Mouse (Mus musculus): Measurements from ENCODE around the gene Lzic. TPM values are rescaled to one million over a fixed set of nuclear protein-coding genes. Genes with fewer than 3 reads are reported as not detected.
A peak's percentile ranks its signal among the peaks of the same experiment; 100 is the strongest.

Lzic gene
- polyA plus RNA-seq, 1 experiment from 2014 or later, result 61.5 TPM

DNA sequence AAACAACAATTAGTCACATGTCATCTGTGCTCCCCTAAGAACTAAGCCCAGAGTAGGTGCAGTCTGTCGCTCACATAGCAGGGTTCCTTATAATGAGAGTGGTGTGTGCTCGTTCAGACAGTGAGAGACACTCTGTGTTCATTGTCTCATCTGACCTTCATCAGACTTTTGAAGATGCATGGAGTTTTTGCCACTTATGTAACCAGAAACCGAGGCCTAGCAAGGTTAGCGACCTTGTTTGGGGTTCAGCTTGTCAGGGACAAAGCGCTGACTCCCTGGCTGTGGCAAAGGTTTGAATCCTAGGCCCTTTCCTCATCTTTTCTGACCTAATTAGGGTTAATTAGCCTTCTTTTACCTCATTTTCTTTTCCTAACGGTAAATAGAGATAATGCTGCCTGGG lies 38.9 kb downstream of the Lzic start:
- ATAC-seq (ENCODE audit: insufficient number of reproducible peaks, low FRiP score, low TSS enrichment, low read depth), result no peak
- H3K4me1 ChIP-seq (ENCODE audit: control insufficient read depth, insufficient read depth, low read length), result peaks cover 32% of the 10 kb centered on the region
- no peak for DNase-seq (ENCODE audit: low spot score)

DNA sequence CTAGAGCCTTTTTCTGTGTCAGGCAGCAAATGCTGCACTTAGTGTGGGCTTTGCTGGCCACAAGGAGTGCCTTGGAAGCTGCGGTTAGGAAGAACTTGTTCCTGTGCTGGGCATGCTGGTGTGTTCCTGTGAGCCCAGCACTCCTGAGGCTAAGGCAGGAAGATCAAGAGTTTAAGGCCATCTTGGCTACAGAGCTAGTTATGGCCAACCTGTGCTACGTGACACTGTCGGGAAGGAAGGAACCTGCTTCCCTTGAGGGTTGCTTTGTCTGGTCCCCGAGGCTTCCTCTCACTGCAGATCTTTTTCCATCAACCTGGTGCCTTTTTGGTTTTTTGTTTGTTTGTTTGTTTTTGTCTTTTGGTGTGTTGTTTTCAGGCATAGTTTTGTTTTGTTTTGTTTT lies 40.1 kb downstream of the Lzic start:
- no peak overlapping the region for H3K27ac ChIP-seq (replicated peaks; ENCODE audit: low read depth, low read length)
- H3K36me3 ChIP-seq (ENCODE audit: control insufficient read depth, insufficient read depth, low read length), result no peaks in the 10 kb centered on the region
- H3K9ac ChIP-seq (ENCODE audit: low read length), result no peak overlapping the region
- no peak overlapping the region for H3K4me3 ChIP-seq (ENCODE audit: low read depth, low read length)
- WGBS, result 85% methylated on average over 4 of the region's 4 CpGs
- ATAC-seq (ENCODE audit: insufficient number of reproducible peaks, low FRiP score, low TSS enrichment, low read depth), result no peak
- DNase-seq (ENCODE audit: low spot score), result no peak
- H3K4me1 ChIP-seq (ENCODE audit: control insufficient read depth, insufficient read depth, low read length), result peaks cover 28% of the 10 kb centered on the region
- no peaks in the 10 kb centered on the region for H3K27me3 ChIP-seq (ENCODE audit: control insufficient read depth, insufficient read depth, low read length)
- H3K9me3 ChIP-seq (ENCODE audit: control insufficient read depth, low read length), result no peaks in the 10 kb centered on the region
- H3K4me2 ChIP-seq (ENCODE audit: low read depth, severe bottlenecking), result no peak overlapping the region

More for the DNA sequence above, 38.9 kb downstream of the Lzic start:
- 78% methylated on average over 6 of the region's 6 CpGs for WGBS
- H3K9ac ChIP-seq (ENCODE audit: low read length), result no peak overlapping the region
- no peaks in the 10 kb centered on the region for H3K36me3 ChIP-seq (ENCODE audit: control insufficient read depth, insufficient read depth, low read length)
- no peaks in the 10 kb centered on the region for H3K27me3 ChIP-seq (ENCODE audit: control insufficient read depth, insufficient read depth, low read length)
- H3K4me2 ChIP-seq (ENCODE audit: low read depth, severe bottlenecking), result no peak overlapping the region
- no peak overlapping the region for H3K27ac ChIP-seq (replicated peaks; ENCODE audit: low read depth, low read length)
- no peaks in the 10 kb centered on the region for H3K9me3 ChIP-seq (ENCODE audit: control insufficient read depth, low read length)
- H3K4me3 ChIP-seq (ENCODE audit: low read depth, low read length), result no peak overlapping the region

DNA sequence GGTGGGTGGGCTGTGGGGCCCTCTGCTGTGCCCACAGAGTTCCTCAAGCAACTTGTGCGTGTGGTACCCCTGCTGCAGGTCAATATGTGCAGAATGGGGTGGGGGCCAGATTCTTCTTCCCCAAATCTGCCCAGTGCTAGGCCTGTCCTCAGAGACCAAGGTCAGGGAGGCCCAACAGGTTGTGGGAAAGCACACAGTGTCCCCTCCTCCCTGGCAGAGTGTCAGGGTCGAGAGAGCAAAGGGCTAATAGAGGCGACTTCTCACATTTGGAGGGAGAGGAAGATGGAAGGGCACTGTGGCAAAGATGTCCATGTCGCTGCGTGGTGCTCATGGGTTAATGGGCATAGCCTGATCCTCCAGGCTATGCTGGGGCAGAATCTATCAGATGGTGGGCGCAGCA lies 40.8 kb downstream of the Lzic start:
- peaks cover 24% of the 10 kb centered on the region for H3K4me1 ChIP-seq (ENCODE audit: control insufficient read depth, insufficient read depth, low read length)
- ATAC-seq (ENCODE audit: insufficient number of reproducible peaks, low FRiP score, low TSS enrichment, low read depth) (no peak), DNase-seq (ENCODE audit: low spot score) (no peak)
- no peaks in the 10 kb centered on the region for H3K27me3 ChIP-seq (ENCODE audit: control insufficient read depth, insufficient read depth, low read length)
- H3K4me3 ChIP-seq (ENCODE audit: low read depth, low read length), result no peak overlapping the region
- WGBS, result 79% methylated on average over 6 of the region's 6 CpGs
- no peak overlapping the region for H3K4me2 ChIP-seq (ENCODE audit: low read depth, severe bottlenecking)
- H3K9me3 ChIP-seq (ENCODE audit: control insufficient read depth, low read length), result no peaks in the 10 kb centered on the region
- no peaks in the 10 kb centered on the region for H3K36me3 ChIP-seq (ENCODE audit: control insufficient read depth, insufficient read depth, low read length)
- H3K9ac ChIP-seq (ENCODE audit: low read length), result 0 out of 2 replicates have a peak overlapping the region, but pooled peaks have one; percentile 5
- no peak overlapping the region for H3K27ac ChIP-seq (replicated peaks; ENCODE audit: low read depth, low read length)

DNA sequence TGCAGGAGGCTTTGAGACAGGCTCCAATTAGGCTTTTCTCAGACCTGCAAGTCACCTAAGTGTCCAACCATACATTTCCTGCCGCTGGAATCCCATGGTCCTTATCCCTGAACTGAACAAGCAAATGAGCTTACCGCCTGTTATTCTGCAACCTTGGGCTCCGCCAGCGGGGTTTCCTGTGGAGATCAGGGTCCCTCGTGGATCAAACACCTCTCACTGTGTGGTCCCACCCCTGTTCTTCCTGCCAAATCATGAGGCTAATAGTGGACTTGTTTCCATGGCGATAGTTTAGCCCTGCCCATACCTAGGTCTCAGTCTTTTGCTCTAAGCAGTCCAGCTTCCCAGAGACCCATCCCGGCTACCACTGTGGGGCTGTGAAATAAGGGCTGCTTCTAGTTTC lies 41.3 kb downstream of the Lzic start:
- no peaks in the 10 kb centered on the region for H3K36me3 ChIP-seq (ENCODE audit: control insufficient read depth, insufficient read depth, low read length)
- DNase-seq (ENCODE audit: low spot score), result no peak
- ATAC-seq (ENCODE audit: insufficient number of reproducible peaks, low FRiP score, low TSS enrichment, low read depth), result peak; percentile 39; the same call in 1 of the 2 replicates
- H3K4me2 ChIP-seq (ENCODE audit: low read depth, severe bottlenecking), result 0 out of 2 replicates have a peak overlapping the region, but pooled peaks have one; percentile 2
- no peaks in the 10 kb centered on the region for H3K27me3 ChIP-seq (ENCODE audit: control insufficient read depth, insufficient read depth, low read length)
- H3K9ac ChIP-seq (ENCODE audit: low read length), result 0 out of 2 replicates have a peak overlapping the region, but pooled peaks have one; percentile 5
- H3K9me3 ChIP-seq (ENCODE audit: control insufficient read depth, low read length), result no peaks in the 10 kb centered on the region
- no peak overlapping the region for H3K4me3 ChIP-seq (ENCODE audit: low read depth, low read length)
- 0 out of 2 replicates have a peak overlapping the region, but pooled peaks have one; percentile 21 for H3K27ac ChIP-seq (replicated peaks; ENCODE audit: low read depth, low read length)
- H3K4me1 ChIP-seq (ENCODE audit: control insufficient read depth, insufficient read depth, low read length), result peaks cover 24% of the 10 kb centered on the region
- WGBS, result 36% methylated on average over 7 of the region's 7 CpGs

DNA sequence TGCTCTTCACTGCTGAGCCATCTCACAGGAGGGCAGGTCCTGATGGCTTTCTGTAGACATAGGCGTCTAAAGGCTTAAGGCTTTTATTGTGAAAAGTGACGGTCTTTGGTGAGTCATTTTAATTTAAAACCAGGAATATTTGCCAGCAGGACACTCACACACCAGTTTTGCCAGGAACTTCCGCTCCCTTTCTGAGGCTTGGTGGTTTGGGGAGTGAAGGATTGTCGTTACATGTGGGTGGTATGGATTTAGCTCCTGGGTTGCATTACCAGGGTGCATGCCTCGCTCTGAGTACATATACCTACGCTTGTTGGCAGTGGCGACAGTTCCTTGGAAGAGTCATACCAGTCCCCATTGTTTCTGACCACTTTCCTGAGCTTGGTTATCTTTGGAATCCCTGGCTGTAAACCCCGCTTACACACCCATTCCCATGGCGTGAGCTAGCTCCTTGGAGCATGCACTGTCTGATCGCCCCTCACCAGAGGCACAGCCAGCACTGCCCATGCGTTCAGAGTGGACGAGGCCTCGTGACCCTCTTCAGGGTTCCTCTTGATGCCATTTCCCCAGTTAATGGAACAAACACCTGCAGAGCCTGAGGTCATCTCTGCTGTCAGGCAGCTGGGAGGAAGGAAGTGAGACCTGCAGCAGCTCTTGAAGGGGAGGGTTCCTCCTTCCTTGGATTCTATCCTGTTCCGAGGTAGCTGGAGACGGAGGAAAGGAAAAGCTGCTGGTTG lies 42.8 kb downstream of the Lzic start:
- ATAC-seq (ENCODE audit: insufficient number of reproducible peaks, low FRiP score, low TSS enrichment, low read depth) (no peak), DNase-seq (ENCODE audit: low spot score) (no peak)
- no peak overlapping the region for H3K4me2 ChIP-seq (ENCODE audit: low read depth, severe bottlenecking)
- peaks cover 21% of the 10 kb centered on the region for H3K4me1 ChIP-seq (ENCODE audit: control insufficient read depth, insufficient read depth, low read length)
- H3K4me3 ChIP-seq (ENCODE audit: low read depth, low read length), result no peak overlapping the region
- H3K36me3 ChIP-seq (ENCODE audit: control insufficient read depth, insufficient read depth, low read length), result no peaks in the 10 kb centered on the region
- H3K9ac ChIP-seq (ENCODE audit: low read length), result no peak overlapping the region
- 76% methylated on average over 15 of the region's 15 CpGs for WGBS
- no peak overlapping the region for H3K27ac ChIP-seq (replicated peaks; ENCODE audit: low read depth, low read length)
- no peaks in the 10 kb centered on the region for H3K27me3 ChIP-seq (ENCODE audit: control insufficient read depth, insufficient read depth, low read length)
- no peaks in the 10 kb centered on the region for H3K9me3 ChIP-seq (ENCODE audit: control insufficient read depth, low read length)

GRCm38 (mm10) chr4:149529691-149530090 lies 44.7 kb downstream of the Lzic start:
- ATAC-seq (ENCODE audit: insufficient number of reproducible peaks, low FRiP score, low TSS enrichment, low read depth) (no peak), DNase-seq (ENCODE audit: low spot score) (no peak)
- no peaks in the 10 kb centered on the region for H3K9me3 ChIP-seq (ENCODE audit: control insufficient read depth, low read length)
- H3K27ac ChIP-seq (replicated peaks; ENCODE audit: low read depth, low read length), result no peak overlapping the region; the same call in 1 of the 2 replicates
- no peak overlapping the region for H3K9ac ChIP-seq (ENCODE audit: low read length)
- WGBS, result 72% methylated on average over 6 of the region's 6 CpGs
- H3K4me2 ChIP-seq (ENCODE audit: low read depth, severe bottlenecking), result no peak overlapping the region
- no peaks in the 10 kb centered on the region for H3K27me3 ChIP-seq (ENCODE audit: control insufficient read depth, insufficient read depth, low read length)
- peaks cover 19% of the 10 kb centered on the region for H3K4me1 ChIP-seq (ENCODE audit: control insufficient read depth, insufficient read depth, low read length)
- H3K36me3 ChIP-seq (ENCODE audit: control insufficient read depth, insufficient read depth, low read length), result no peaks in the 10 kb centered on the region
- no peak overlapping the region for H3K4me3 ChIP-seq (ENCODE audit: low read depth, low read length)

GRCm38 (mm10) chr4:149539441-149539840 lies 54.4 kb downstream of the Lzic start:
- no peaks in the 10 kb centered on the region for H3K27me3 ChIP-seq (ENCODE audit: control insufficient read depth, insufficient read depth, low read length)
- DNase-seq (ENCODE audit: low spot score), result no peak
- 80% methylated on average over 8 of the region's 8 CpGs for WGBS

GRCm38 (mm10) chr4:149541935-149542334 lies 56.9 kb downstream of the Lzic start:
- H3K4me2 ChIP-seq (ENCODE audit: low read depth, severe bottlenecking), result no peak overlapping the region
- H3K4me3 ChIP-seq (ENCODE audit: low read depth, low read length), result no peak overlapping the region
- H3K9ac ChIP-seq (ENCODE audit: low read length), result no peak overlapping the region
- peaks cover 2% of the 10 kb centered on the region; the same call in 1 of the 2 replicates for H3K36me3 ChIP-seq (ENCODE audit: control insufficient read depth, insufficient read depth, low read length)
- H3K4me1 ChIP-seq (ENCODE audit: control insufficient read depth, insufficient read depth, low read length), result 0 out of 2 replicates have a peak, but pooled peaks cover 3% of the 10 kb centered on the region
- DNase-seq (ENCODE audit: low spot score) (no peak), ATAC-seq (ENCODE audit: insufficient number of reproducible peaks, low FRiP score, low TSS enrichment, low read depth) (no peak)
- no peak overlapping the region for H3K27ac ChIP-seq (replicated peaks; ENCODE audit: low read depth, low read length)
- H3K9me3 ChIP-seq (ENCODE audit: control insufficient read depth, low read length), result no peaks in the 10 kb centered on the region
- H3K27me3 ChIP-seq (ENCODE audit: control insufficient read depth, insufficient read depth, low read length), result no peaks in the 10 kb centered on the region
- WGBS, result 72% methylated on average over 5 of the region's 5 CpGs

More at GRCm38 (mm10) chr4:149539441-149539840, 54.4 kb downstream of the Lzic start:
- Histone ChIP-seq H3K36me3 (ENCODE audit: control insufficient read depth, insufficient read depth, low read length) (no peaks in the 10 kb centered on the region), H3K4me1 (ENCODE audit: control insufficient read depth, insufficient read depth, low read length) (0 out of 2 replicates have a peak, but pooled peaks cover 3% of the 10 kb centered on the region), H3K27ac (replicated peaks; ENCODE audit: low read depth, low read length) (no peak overlapping the region), H3K4me2 (ENCODE audit: low read depth, severe bottlenecking) (no peak overlapping the region), H3K9ac (ENCODE audit: low read length) (no peak overlapping the region), H3K4me3 (ENCODE audit: low read depth, low read length) (no peak overlapping the region), H3K9me3 (ENCODE audit: control insufficient read depth, low read length) (no peaks in the 10 kb centered on the region)
- ATAC-seq (ENCODE audit: insufficient number of reproducible peaks, low FRiP score, low TSS enrichment, low read depth), result no peak
